Mouse (Mus musculus): ENCODE results near the gene Gnat2.
A peak's percentile ranks its signal among the peaks of the same experiment; 100 is the strongest.

Gnat2 gene

DNA sequence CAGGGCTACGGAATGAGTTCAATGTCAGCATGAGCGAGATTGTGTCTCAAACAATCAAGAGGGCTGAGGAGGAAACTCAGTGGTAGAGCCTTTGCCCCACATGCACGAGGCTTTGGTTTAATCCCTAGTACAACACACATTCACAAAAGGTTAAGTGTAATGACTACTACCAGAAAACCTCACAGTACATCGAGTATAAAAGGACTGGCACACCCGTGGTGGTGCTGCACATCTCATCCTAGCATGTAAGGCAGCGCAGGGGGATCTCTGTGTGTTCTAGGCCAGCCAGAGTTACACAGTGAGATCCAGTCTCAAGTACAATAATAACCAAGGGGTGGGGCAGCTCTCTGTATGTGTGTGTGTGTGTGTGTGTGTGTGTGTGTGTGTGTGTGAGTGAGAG is 24.9 kb downstream of the Gnat2 start:
- DNase-seq (ENCODE audit: low spot score), result no peak

DNA sequence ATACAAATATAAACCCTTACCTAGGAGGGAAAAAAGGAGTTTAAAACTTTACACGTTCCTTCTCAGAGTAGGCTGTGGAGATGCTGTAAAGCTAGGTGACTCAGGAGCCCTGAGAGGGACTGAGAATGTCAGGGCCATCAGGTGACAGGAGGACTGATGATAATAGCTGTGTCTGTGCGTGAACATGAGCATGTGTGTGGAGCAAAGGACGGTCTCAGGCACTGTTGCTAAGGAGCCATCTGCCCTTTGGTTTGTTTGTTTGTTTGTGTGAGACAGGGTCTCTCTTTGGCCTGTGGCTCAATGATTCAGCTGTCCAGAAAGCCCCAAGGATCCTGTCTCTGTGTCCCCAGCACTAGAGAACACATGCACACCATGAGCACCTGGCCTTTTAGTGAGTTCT is 28.5 kb downstream of the Gnat2 start:
- DNase-seq (ENCODE audit: low spot score), result no peak

DNA sequence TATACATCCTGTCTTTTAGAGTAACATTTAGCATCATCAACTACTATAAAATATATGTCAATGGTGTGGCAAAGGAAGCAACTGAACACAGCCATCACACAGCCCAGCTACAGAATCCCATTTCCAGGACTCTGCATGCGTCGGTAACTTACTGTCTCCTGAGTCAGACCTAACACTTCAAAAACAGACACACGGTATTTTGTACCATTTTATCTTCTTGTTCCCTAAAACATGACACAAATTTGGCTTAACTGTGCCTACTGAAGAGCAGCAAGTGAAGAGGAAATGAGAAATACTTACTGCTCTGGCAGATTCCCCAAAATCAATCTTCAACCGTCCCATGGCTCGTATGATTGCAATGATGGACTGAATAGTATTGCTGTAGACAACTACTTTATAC is 30.7 kb downstream of the Gnat2 start:
- DNase-seq (ENCODE audit: low spot score), result no peak

DNA sequence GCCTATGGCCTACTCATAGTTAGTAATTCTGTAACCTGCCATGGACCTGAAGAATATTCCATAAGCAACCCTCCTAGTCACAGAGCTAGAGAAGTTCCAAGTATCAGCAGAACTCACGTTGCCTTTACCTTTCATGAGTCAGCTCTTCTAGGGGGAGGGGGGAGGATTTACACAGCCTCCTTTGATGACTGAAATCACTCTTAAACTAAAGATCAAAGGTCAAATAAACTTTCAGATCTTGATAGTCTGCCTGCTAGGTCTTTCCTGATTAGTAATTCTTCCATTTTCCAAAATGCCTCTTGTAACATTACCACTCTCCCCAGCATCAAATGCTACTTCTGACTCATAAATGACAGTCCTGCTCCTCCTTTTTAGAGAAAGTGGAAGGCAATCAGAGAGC is 31.5 kb downstream of the Gnat2 start:
- no peak for DNase-seq (ENCODE audit: low spot score)

DNA sequence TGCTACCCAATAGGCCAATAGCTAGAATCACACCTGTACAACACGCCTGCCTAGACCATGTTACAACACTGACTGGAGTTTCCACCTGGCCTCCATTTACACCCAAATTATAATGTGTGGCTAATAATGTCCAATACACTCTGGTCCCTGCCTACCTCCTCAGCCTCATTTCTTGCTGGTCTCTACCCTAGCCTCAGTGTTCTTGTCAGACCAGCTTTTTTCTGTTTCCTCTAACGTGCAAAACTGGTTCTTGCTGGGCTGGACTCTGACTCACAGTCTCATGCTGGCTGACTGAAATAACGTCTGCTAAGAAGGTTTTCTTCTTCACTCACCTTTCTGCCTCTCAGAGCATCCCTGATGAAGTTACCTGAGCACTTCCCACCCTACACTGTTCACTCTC is 33.7 kb downstream of the Gnat2 start:
- no peak for DNase-seq (ENCODE audit: low spot score)

DNA sequence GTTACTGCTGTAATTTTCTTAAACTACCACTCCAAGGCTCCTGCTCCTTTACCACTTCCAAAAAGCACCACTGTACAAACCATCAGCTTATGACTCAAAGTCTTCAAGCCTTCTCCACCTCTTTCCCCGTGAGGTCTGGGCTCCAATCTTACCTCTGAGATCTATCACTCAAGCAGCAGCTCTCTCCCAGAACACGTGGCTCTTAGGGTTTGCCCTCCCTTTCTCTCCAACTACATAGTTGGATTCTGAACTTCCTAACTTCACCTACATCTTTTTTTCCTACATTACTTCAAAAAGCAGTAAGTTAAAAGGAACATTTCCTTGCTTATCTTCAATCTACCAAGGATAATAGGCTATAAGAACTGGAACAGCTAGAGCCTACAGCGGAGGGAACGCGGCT is 35.9 kb downstream of the Gnat2 start:
- DNase-seq (ENCODE audit: low spot score), result no peak

DNA sequence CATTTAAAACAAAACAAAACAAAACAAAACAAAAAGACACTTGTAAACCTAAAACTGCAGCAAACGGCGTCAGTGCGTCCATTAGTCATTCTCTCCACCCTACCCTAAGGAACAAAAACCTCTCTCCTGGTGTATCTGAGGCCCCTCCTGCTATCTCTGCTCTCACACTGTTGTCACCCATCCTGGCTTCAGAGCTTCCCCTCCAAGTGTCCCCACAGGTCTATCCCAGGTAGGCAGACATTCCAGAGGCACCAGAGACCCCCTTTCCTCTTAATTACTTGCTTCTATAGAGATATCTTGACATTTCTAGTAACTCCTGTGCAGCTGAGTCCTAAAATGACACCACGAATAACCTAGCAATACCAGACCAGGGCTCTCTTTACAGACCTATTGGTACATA is 36.8 kb downstream of the Gnat2 start:
- DNase-seq (ENCODE audit: low spot score), result no peak

DNA sequence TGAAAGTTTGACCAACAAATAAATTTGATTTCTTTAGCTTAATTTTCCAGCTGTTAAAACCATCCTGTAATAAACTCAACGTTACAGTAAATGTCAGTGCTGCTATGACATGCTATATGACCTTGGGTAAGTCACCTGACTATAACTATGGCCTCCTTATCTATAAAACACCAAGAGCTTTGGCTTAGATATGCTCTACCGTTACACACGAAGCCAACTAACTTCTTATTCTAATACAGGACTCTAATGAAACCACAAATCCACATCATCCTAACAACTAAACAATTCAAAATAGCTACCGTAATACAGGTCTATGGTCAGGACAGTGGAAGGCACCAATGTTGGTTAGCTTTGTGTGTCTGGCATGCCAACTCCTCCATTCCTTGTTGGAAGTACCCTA is 37.2 kb downstream of the Gnat2 start:
- no peak for DNase-seq (ENCODE audit: low spot score)

DNA sequence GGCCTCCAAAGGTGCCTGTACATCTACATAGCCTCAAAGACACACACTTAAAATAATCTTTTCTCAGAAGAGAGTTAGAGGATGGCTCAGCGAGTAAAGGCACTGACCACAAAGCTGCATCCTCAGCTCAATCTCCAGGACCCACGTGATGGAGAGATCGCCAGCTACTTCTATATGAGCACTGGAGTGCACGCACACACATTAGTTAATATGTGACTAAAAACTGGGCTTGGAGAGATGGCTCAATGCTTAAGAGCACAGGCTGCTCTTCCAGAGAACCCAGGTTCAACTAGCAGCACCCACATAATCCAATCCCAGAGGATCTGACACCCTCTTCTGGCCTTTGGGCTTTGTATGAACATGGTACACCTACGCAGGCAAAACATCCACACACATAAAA is 38.6 kb downstream of the Gnat2 start:
- DNase-seq (ENCODE audit: low spot score), result no peak

DNA sequence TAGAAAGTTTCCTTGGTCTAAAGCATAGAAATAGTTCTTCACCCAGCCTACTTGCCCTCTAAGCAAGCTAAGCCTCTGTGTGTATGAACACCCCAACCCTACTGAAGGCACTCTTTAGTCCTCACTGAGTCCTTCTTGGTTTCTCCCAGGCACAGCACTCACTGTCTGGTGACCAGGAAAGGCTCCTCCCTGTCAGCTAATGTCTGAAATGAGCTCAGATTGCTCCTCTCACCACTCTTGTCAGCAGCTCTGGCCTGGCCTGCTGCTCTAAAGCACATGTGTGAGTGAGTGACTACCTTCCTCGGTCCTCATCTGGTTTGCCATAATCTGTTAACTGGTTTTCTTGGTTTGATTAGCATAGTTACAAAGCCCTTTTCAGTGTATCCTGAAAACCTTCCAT is 39.2 kb downstream of the Gnat2 start:
- no peak for DNase-seq (ENCODE audit: low spot score)

DNA sequence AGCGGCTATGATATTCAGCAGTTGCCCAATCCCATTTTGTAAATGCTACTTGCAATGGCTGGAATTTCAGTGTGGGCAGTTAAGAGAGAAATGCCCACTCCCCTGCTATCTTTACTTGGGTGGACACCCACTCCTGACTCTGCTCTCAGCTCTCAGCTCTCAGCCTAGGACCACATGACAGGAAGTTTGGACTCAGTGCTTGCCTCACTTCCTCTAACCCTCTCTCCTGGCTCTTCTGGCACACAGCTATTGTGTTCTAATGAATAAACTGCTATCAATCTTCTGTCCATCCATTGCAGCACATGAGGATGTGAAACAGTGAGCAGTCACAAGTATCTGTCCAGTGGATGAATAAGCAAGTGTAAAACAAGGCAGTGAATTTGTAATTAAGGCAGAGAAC is 39.9 kb downstream of the Gnat2 start:
- no peak for DNase-seq (ENCODE audit: low spot score)

DNA sequence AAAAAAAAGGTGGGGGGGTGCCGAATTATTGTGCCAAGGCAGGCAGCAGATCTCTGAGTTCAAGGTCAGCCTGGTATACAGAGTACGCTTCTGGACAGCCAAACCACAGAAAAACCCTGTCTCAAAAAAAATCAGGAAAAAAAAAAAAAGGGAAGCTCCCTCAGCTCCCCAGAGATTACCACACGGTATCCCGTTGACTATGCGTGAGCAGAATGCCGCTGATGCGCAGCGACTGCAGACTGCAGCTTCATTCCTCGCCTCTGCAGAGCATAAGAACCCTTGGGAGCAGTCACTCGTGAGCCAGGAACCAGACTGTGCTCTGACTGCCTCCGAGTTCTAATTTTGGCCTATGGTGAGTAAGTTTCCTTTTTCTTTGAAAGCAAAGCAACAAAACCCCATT is 42.1 kb downstream of the Gnat2 start:
- peak; percentile 52 for DNase-seq (ENCODE audit: low spot score)

DNA sequence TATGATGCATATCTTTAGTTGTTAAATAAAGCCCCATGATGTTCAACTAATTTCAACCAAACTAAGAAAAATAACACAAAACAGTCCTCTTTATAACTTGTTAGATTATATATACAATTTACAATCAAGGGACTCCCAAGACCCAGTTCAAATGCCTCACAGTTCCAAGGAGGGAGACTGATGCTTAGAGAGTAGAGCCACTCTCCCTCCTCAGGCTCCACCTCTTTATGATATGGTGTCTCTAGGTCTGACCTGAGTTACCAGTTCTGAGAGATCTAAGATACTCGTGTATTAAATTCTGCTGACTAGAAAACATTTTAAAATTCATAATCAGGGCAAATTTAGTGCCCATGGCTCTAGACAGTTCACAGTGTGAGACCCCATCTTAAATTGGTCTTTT is 46.5 kb downstream of the Gnat2 start:
- DNase-seq (ENCODE audit: low spot score), result no peak

DNA sequence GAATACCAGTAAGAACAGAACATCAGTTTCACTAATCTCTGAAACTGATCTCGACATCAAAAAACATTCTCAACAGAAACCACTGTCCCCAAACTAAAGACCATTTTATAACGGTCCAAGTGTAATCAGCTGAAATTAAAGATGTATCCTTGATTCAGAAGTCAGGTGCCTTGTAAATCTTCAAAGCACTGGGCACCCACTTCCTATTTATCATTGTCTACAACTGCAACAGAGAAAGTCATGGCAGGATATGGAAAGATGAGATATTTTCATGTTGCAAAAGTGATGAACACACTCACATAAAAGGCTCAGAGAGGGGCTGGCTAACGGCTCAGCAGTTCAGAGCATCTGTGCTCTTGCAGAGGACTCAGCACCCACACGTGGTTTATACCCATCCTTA is 48.2 kb downstream of the Gnat2 start:
- no peak for DNase-seq (ENCODE audit: low spot score)

DNA sequence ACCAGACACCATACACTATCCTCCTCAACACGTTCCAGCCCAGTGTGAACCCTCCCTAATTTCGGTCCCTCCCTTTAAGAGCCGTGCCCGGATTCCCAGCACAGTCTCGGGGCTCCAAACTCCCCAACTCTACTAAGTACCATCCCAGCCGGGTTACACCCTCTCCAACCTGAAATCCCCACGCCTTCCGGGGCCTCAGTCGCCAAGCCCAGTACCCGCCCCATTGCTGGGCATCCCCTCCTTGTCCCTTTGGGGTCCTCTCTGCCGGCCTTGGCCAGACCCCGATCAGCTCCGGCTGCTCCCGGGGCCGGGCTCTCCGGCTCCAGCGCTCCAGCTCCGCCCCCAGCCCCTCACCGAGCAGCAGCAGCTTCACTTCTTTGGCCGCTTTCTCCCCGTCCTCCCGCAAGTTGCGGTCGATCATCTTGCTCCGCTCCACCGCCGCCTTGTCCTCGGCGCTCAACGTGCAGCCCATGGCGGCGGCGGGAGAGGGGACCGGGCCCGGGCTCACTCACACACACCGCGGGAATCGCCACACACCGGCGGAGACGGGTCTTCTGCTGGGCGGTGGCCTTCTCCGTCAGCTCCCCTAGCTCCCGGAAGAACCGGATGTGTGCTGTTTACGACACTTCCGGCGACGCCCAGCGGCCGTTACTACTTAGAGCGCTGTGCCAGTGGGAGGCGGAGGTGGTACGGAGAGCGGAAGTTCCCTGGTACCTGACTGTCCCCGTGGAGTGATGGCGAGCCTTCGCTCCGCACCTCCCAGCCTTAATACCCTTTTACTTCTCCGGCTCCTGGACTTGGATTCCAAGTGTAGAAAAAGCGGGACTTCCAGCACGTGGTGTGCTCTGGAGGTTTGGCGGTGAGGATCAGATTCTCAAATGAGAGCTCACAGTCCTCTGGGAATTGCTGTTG is 53.2 kb downstream of the Gnat2 start, which contains the start of gene Gnai3:
Gnai3 (minus strand) TSS at position 613 of the 912 bp plus-strand sequence.
- peak; percentile 91 for DNase-seq (ENCODE audit: low spot score)

DNA sequence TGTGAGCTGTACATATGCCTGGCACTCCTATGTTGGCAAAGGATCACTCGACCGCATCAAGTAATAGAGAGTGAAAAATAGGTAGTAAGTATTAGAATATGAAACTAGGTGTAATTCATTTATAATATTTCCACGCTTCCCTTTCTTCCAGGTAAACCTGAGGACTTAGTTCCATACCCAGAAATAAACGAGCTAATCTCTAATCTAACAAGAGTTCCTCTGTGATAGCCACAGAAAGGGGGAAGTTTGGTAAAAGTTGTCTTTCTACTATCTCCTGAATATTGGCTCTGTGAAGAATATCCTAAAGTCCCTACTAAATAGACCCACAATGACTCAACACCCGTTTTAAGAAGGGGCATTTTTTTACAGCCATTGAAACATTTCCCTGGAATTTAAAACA is 54.1 kb downstream of the Gnat2 start:
- no peak for DNase-seq (ENCODE audit: low spot score)

DNA sequence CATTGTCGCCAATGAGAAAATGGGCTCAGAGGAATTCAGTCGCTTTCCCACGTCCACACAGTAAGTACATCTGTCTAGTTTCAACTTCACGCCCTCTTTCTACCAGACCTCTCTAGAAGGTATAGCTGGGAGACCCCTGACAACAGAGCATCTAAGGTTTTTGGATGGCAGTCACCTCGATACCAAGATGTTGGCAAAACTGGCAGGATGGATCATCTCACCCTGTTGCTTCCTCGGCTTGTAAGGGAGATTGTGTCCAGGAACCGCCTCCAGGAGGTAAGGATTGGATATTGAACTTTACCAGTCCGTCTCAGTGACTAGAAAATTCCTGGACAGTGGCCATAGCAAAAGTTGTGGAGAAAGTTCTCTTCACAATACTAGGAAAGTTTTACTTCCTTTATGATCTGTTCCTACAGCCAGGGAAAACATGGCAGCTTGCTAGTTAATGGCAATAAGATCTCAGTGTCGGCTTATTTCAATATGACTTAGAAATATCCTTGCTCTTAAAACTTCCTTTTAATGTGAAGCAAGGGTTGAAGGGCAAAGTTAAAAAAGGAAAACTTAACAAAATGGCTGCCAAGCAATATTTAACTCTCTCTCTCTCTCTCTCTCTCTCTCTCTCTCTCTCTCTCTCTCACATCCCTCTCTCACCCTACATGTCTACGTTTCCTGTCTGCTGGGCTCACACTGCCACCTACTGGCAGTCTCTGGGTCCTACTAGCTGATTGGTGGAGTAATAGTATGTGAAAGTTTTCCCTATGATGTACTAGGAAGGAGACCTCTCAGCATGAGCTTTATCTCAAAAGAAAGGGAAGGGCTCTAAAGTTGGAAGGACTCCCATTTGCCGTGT is 55.0 kb downstream of the Gnat2 start:
- peak; percentile 93 for DNase-seq (ENCODE audit: low spot score)
